In the genomic region with DNA sequence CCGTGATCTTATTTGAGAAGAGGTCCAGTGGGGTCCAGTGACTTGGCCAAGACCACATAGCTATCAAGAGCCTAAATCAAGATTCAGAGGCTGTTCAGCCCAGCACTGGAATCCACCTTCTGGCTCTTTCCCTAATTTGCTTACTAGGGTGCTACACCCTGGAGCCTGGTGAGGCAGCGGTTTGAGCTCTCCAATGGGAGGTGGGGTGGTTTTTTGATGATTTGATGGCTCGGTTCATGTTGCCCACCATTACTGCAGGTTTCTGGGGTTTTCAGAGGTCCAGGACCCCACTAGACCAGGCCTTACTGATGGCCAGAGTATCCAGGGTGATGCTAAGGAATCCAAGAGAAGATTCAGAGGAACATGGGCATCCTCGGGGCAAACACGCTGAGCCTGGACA, we compare ENCODE assay signal across 31 mouse cellular contexts. TPM values are rescaled to one million over a fixed set of nuclear protein-coding genes. Genes with fewer than 3 reads are reported as not detected.
DNase-seq lines count a peak whose midpoint lies in the region; ATAC-seq and TF ChIP-seq lines count a peak whose summit lies in the region.
"Had no signal": no experiment of that assay in that cellular context is flagged by ENCODE, and none has a peak within 500 bp of the region (broad histone marks: within the 10 kb centered on the region; RNA-seq: fewer than 3 reads in every experiment).

No protein-coding gene starts in this region.

- H3K9me3 ChIP-seq in hindbrain, embryonic 10.5 days, result no peaks in the 10 kb centered on the region
- H3K9me3 ChIP-seq in hindbrain, embryonic 14.5 days (ENCODE audit: control insufficient read depth, low read length), result no peaks in the 10 kb centered on the region
- no peaks in the 10 kb centered on the region for H3K9me3 ChIP-seq in liver, embryonic 12.5 days (replicated peaks)
- no peaks in the 10 kb centered on the region for H3K9me3 ChIP-seq in liver, postnatal 0 days (ENCODE audit: low read length)
- H3K9me3 ChIP-seq: embryonic facial prominence, embryonic 10.5 days; embryonic facial prominence, embryonic 15.5 days; forebrain, embryonic 13.5 days; G1E; kidney, embryonic 15.5 days; limb, embryonic 10.5 days; limb, embryonic 15.5 days; neural tube, embryonic 12.5 days had no signal

- no peak overlapping the region for H3K4me2 ChIP-seq in hindbrain, embryonic 14.5 days (replicated peaks)
- H3K4me2 ChIP-seq in liver, embryonic 12.5 days, result peak overlapping the region; percentile 10; the same call in 1 of the 2 replicates
- no peak overlapping the region for H3K4me2 ChIP-seq in liver, postnatal 0 days (ENCODE audit: low read depth, low read length)
- H3K4me2 ChIP-seq: embryonic facial prominence, embryonic 15.5 days; forebrain, embryonic 13.5 days; kidney, embryonic 15.5 days; limb, embryonic 15.5 days had no signal

- no peak for ATAC-seq in hindbrain, embryonic 14.5 days (ENCODE audit: low FRiP score)
- ATAC-seq in liver, embryonic 12.5 days, result no peak
- no peak for ATAC-seq in liver, postnatal 0 days
- ATAC-seq: intestine, postnatal 0 days had no signal

- TF ChIP-seq CTCF in liver, postnatal 0 days (IDR thresholded peaks at IDR 0.05; ENCODE audit: low read depth), result no peak
- TF ChIP-seq CTCF in olfactory bulb, adult 2 months (IDR thresholded peaks at IDR 0.05; ENCODE audit: insufficient read depth, low read depth, low read length), result no peak

- H3K4me3 ChIP-seq in hindbrain, embryonic 10.5 days, result no peak overlapping the region
- H3K4me3 ChIP-seq in hindbrain, embryonic 14.5 days (replicated peaks; ENCODE audit: low read length), result no peak overlapping the region
- no peak overlapping the region for H3K4me3 ChIP-seq in liver, embryonic 12.5 days
- H3K4me3 ChIP-seq in liver, postnatal 0 days (ENCODE audit: low read depth, low read length), result no peak overlapping the region
- peak overlapping the region; percentile 12; the same call in 1 of the 2 replicates for H3K4me3 ChIP-seq in olfactory bulb, adult 2 months (ENCODE audit: insufficient read depth, low read depth, low read length)
- H3K4me3 ChIP-seq: embryonic facial prominence, embryonic 10.5 days; embryonic facial prominence, embryonic 15.5 days; forebrain, embryonic 13.5 days; kidney, embryonic 15.5 days; limb, embryonic 10.5 days; limb, embryonic 15.5 days; myocyte; neural tube, embryonic 12.5 days had no signal

- DNase-seq in cerebellum, adult 11-12 months, result peak; percentile 13
- DNase-seq in cerebellum, adult 9-11 months, result no peak
- no peak for DNase-seq in hindbrain, embryonic 10.5 days (ENCODE audit: low spot score)
- no peak for DNase-seq in hindbrain, embryonic 14.5 days (ENCODE audit: low spot score)
- DNase-seq in liver, postnatal 0 days, result no peak
- no peak for DNase-seq in kidney, adult 11 months
- DNase-seq: heart, postnatal 14 days; kidney, postnatal 25 days; lung, adult 2 months; lung, postnatal 10 days; thymus, adult 18-20 months; thymus, postnatal 36 days had no signal

- H3K36me3 ChIP-seq in hindbrain, embryonic 10.5 days, result peaks cover 4% of the 10 kb centered on the region; the same call in 1 of the 2 replicates
- H3K36me3 ChIP-seq in hindbrain, embryonic 14.5 days (replicated peaks; ENCODE audit: control insufficient read depth, insufficient read depth), result peaks cover 6% of the 10 kb centered on the region
- H3K36me3 ChIP-seq in liver, embryonic 12.5 days, result no peaks in the 10 kb centered on the region
- H3K36me3 ChIP-seq in liver, postnatal 0 days (replicated peaks; ENCODE audit: insufficient read depth, low read length), result no peaks in the 10 kb centered on the region
- H3K36me3 ChIP-seq: embryonic facial prominence, embryonic 10.5 days; embryonic facial prominence, embryonic 15.5 days; G1E; kidney, embryonic 15.5 days; limb, embryonic 10.5 days; limb, embryonic 15.5 days had no signal

- H3K27ac ChIP-seq in hindbrain, embryonic 10.5 days, result peak overlapping the region; percentile 80
- H3K27ac ChIP-seq in hindbrain, embryonic 14.5 days, result no peak overlapping the region
- H3K27ac ChIP-seq in liver, embryonic 12.5 days, result 0 out of 2 replicates have a peak overlapping the region, but pooled peaks have one; percentile 4
- H3K27ac ChIP-seq in liver, postnatal 0 days (ENCODE audit: low read depth), result no peak overlapping the region
- H3K27ac ChIP-seq in olfactory bulb, adult 2 months (ENCODE audit: insufficient read depth, low read depth, low read length), result peak overlapping the region; percentile 61; the same call in 1 of the 2 replicates
- H3K27ac ChIP-seq: embryonic facial prominence, embryonic 10.5 days; embryonic facial prominence, embryonic 15.5 days; forebrain, embryonic 13.5 days; kidney, embryonic 15.5 days; limb, embryonic 15.5 days; macrophage; neural tube, embryonic 12.5 days; stomach, postnatal 0 days had no signal

- WGBS in hindbrain, embryonic 10.5 days, result 85% methylated on average over 5 of the region's 5 CpGs
- WGBS in hindbrain, embryonic 14.5 days, result 77% methylated on average over 5 of the region's 5 CpGs
- whole genome bisulfite sequencing in liver, embryonic 12.5 days (ENCODE audit: insufficient replicate concordance), result 69% methylated on average over 5 of the region's 5 CpGs
- WGBS in liver, postnatal 0 days (ENCODE audit: insufficient replicate concordance), result 73% methylated on average over 5 of the region's 5 CpGs
- WGBS in olfactory bulb, adult 2 months, result 74% methylated on average over 5 of the region's 5 CpGs

- no peak for TF ChIP-seq EP300 in liver, postnatal 0 days (IDR thresholded peaks at IDR 0.05; ENCODE audit: low read depth)

- no peak for TF ChIP-seq POLR2A in olfactory bulb, adult 2 months (IDR thresholded peaks at IDR 0.05; ENCODE audit: insufficient read depth, low read depth, low read length)

- H3K27me3 ChIP-seq in hindbrain, embryonic 10.5 days (ENCODE audit: insufficient read depth, poor library complexity, severe bottlenecking), result no peaks in the 10 kb centered on the region
- H3K27me3 ChIP-seq in hindbrain, embryonic 14.5 days (ENCODE audit: control insufficient read depth, insufficient read depth, low read length), result no peaks in the 10 kb centered on the region
- no peaks in the 10 kb centered on the region for H3K27me3 ChIP-seq in liver, embryonic 12.5 days (replicated peaks)
- H3K27me3 ChIP-seq in liver, postnatal 0 days (ENCODE audit: insufficient read depth, low read length), result no peaks in the 10 kb centered on the region
- H3K27me3 ChIP-seq: embryonic facial prominence, embryonic 15.5 days; forebrain, embryonic 13.5 days; kidney, embryonic 15.5 days; limb, embryonic 15.5 days; neural tube, embryonic 12.5 days had no signal

- no peak overlapping the region for H3K9ac ChIP-seq in hindbrain, embryonic 14.5 days
- no peak overlapping the region for H3K9ac ChIP-seq in liver, embryonic 12.5 days
- no peak overlapping the region for H3K9ac ChIP-seq in liver, postnatal 0 days (replicated peaks)
- H3K9ac ChIP-seq: embryonic facial prominence, embryonic 15.5 days; kidney, embryonic 15.5 days; limb, embryonic 15.5 days; neural tube, embryonic 12.5 days had no signal

- H3K4me1 ChIP-seq in hindbrain, embryonic 10.5 days (replicated peaks), result peaks cover 51% of the 10 kb centered on the region
- peaks cover 41% of the 10 kb centered on the region for H3K4me1 ChIP-seq in hindbrain, embryonic 14.5 days (replicated peaks; ENCODE audit: control insufficient read depth, insufficient read depth, low read length)
- peaks cover 50% of the 10 kb centered on the region for H3K4me1 ChIP-seq in liver, embryonic 12.5 days
- no peaks in the 10 kb centered on the region for H3K4me1 ChIP-seq in liver, postnatal 0 days (ENCODE audit: insufficient read depth)
- peaks cover 47% of the 10 kb centered on the region for H3K4me1 ChIP-seq in olfactory bulb, adult 2 months (ENCODE audit: control insufficient read depth, insufficient read depth, low read length)

RNA-seq across cellular contexts. Expression of a gene that starts 11.7 kb away (rescaled TPM):
- 12.4 and 18.2 TPM in 2 replicates for polyA plus RNA-seq in hindbrain, embryonic 10.5 days (2016; fragmentation: Nextera tagmentation; extraction: Ambion mirVana)
- 42.4 and 44.2 TPM in 2 replicates for polyA plus RNA-seq in hindbrain, embryonic 14.5 days (2014; fragmentation: Nextera tagmentation; extraction: Ambion mirVana)
- 1.3 and 1.7 TPM in 2 replicates for polyA plus RNA-seq in liver, embryonic 12.5 days (2016; fragmentation: Nextera tagmentation; extraction: Ambion mirVana)
- polyA plus RNA-seq in liver, postnatal 0 days (2015; fragmentation: Nextera tagmentation; extraction: Ambion mirVana), result 0.49 and 0.67 TPM in 2 replicates
- polyA plus RNA-seq in olfactory bulb, adult 2 months (2012; ENCODE audit: insufficient read depth, insufficient read length, low replicate concordance, missing spikeins), result 91.1 TPM in 1 of 2 replicates, not detected in the other
- polyA plus RNA-seq: G1E, macrophage had no signal

RNA-seq across cellular contexts. Expression of a gene that starts 48.3 kb away (rescaled TPM):
- not detected in 2 replicates for polyA plus RNA-seq in hindbrain, embryonic 10.5 days (2016; fragmentation: Nextera tagmentation; extraction: Ambion mirVana)
- not detected in 2 replicates for polyA plus RNA-seq in hindbrain, embryonic 14.5 days (2014; fragmentation: Nextera tagmentation; extraction: Ambion mirVana)
- not detected in 2 replicates for polyA plus RNA-seq in liver, embryonic 12.5 days (2016; fragmentation: Nextera tagmentation; extraction: Ambion mirVana)
- polyA plus RNA-seq in liver, postnatal 0 days (2015; fragmentation: Nextera tagmentation; extraction: Ambion mirVana), result not detected in 2 replicates
- polyA plus RNA-seq in olfactory bulb, adult 2 months (2012; ENCODE audit: insufficient read depth, insufficient read length, low replicate concordance, missing spikeins), result not detected in 2 replicates
- polyA plus RNA-seq: C2C12; embryonic facial prominence, embryonic 10.5 days; embryonic facial prominence, embryonic 15.5 days; forebrain, embryonic 13.5 days; G1E; heart, embryonic 14.5 days; hindbrain, embryonic 11.5 days; intestine, postnatal 0 days; kidney, embryonic 15.5 days; limb, embryonic 10.5 days; limb, embryonic 15.5 days; lung, adult 2 months; macrophage; midbrain, postnatal 0 days; myocyte; neural tube, embryonic 12.5 days; spleen, adult 2 months; stomach, postnatal 0 days had no signal

RNA-seq across cellular contexts. Expression of a gene that starts 55.1 kb away (rescaled TPM):
- not detected in 2 replicates for polyA plus RNA-seq in hindbrain, embryonic 10.5 days (2016; fragmentation: Nextera tagmentation; extraction: Ambion mirVana)
- not detected in 2 replicates for polyA plus RNA-seq in hindbrain, embryonic 14.5 days (2014; fragmentation: Nextera tagmentation; extraction: Ambion mirVana)
- not detected in 2 replicates for polyA plus RNA-seq in liver, embryonic 12.5 days (2016; fragmentation: Nextera tagmentation; extraction: Ambion mirVana)
- not detected in 2 replicates for polyA plus RNA-seq in liver, postnatal 0 days (2015; fragmentation: Nextera tagmentation; extraction: Ambion mirVana)
- not detected in 2 replicates for polyA plus RNA-seq in olfactory bulb, adult 2 months (2012; ENCODE audit: insufficient read depth, insufficient read length, low replicate concordance, missing spikeins)
- polyA plus RNA-seq: C2C12; embryonic facial prominence, embryonic 10.5 days; embryonic facial prominence, embryonic 15.5 days; forebrain, embryonic 13.5 days; G1E; heart, embryonic 14.5 days; hindbrain, embryonic 11.5 days; intestine, postnatal 0 days; kidney, embryonic 15.5 days; limb, embryonic 10.5 days; limb, embryonic 15.5 days; lung, adult 2 months; macrophage; midbrain, postnatal 0 days; myocyte; neural tube, embryonic 12.5 days; spleen, adult 2 months had no signal

Comparison
In these comparisons a context has a peak if more than half of its experiments do, and no peak if none do; other contexts are left out.
1. H3K27ac ChIP-seq: peak in hindbrain, embryonic 10.5 days (single experiment), liver, embryonic 12.5 days (single experiment) and olfactory bulb, adult 2 months (single experiment); none in hindbrain, embryonic 14.5 days (single experiment) and liver, postnatal 0 days (single experiment).